Mouse (Mus musculus): ENCODE results near the gene Tap1. TPM values are rescaled to one million over a fixed set of nuclear protein-coding genes. Genes with fewer than 3 reads are reported as not detected.

The Tap1 gene
- polyA plus RNA-seq, 1 experiment, result 2.7 TPM

DNA sequence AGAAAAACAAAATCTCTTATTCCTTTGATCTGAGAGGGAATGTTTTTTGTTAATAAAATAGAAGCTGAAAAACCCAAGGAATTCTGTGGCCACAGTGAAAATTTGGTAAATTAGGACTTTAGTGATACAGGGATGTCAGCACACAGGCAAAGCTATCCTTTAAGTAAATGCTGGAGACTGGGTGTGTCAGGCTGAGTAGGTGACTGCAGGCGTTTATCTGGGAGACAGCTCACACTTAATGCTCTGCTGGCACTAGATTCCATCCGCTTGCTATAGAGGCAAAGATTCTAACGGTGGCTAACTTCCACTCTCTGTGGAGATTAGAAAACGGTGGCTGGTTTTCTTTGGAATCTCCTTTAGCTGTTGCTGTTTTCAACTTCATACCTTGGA, 16.9 kb upstream of the Tap1 start:
- H3K4me1 ChIP-seq (ENCODE audit: control insufficient read depth, insufficient read depth, low read length), result no peaks in the 10 kb centered on the region
- H3K27me3 ChIP-seq (ENCODE audit: control insufficient read depth, insufficient read depth, low read length), result no peaks in the 10 kb centered on the region
- H3K27ac ChIP-seq (ENCODE audit: insufficient read depth, low read length), result no peak overlapping the region
- no peak overlapping the region for H3K4me3 ChIP-seq (replicated peaks; ENCODE audit: insufficient read depth, low read depth, low read length)
- 24% methylated on average over 4 of the region's 4 CpGs for WGBS
- DNase-seq, result no peak
- TF ChIP-seq POLR2A (IDR thresholded peaks at IDR 0.05; ENCODE audit: borderline replicate concordance, insufficient read depth, low read length) (no peak), CTCF (IDR thresholded peaks at IDR 0.05; ENCODE audit: borderline replicate concordance, insufficient read depth, low read depth, low read length) (no peak)

DNA sequence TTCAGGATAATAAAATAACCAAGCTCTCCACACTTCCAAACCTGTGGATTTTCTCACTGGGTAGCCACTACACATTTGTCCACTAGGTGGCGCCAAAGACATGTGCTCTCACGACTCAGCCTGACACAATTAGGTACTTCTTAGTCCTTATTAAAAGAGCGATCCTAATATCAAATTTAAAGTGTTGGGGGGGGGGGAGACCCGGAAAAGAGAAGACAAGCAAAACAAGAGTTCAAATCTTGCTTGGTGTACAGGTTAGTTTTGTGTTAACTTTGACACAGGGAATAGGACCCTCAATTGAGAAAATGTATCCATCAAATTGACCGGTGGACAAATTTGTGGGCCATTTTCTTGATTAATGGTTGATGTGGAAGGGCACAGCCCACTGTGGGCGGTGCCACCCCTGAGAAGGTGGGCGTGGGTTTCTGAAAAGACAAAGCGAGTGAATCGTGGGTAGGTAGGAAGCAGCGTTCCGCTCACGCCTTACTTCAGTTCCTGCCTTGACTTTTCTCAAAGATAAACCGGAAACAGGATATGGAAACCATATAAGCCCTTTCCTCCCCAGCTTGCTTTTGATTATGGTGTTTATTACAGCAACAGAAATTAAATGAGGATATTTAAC, 16.4 kb upstream of the Tap1 start:
- no peaks in the 10 kb centered on the region for H3K4me1 ChIP-seq (ENCODE audit: control insufficient read depth, insufficient read depth, low read length)
- no peak overlapping the region for H3K4me3 ChIP-seq (replicated peaks; ENCODE audit: insufficient read depth, low read depth, low read length)
- H3K27ac ChIP-seq (ENCODE audit: insufficient read depth, low read length), result no peak overlapping the region
- 42% methylated on average over 13 of the region's 13 CpGs for WGBS
- no peaks in the 10 kb centered on the region for H3K27me3 ChIP-seq (ENCODE audit: control insufficient read depth, insufficient read depth, low read length)
- TF ChIP-seq CTCF (IDR thresholded peaks at IDR 0.05; ENCODE audit: borderline replicate concordance, insufficient read depth, low read depth, low read length) (peak; percentile 84), POLR2A (IDR thresholded peaks at IDR 0.05; ENCODE audit: borderline replicate concordance, insufficient read depth, low read length) (no peak)
- peak; percentile 59 to 74 for DNase-seq

DNA sequence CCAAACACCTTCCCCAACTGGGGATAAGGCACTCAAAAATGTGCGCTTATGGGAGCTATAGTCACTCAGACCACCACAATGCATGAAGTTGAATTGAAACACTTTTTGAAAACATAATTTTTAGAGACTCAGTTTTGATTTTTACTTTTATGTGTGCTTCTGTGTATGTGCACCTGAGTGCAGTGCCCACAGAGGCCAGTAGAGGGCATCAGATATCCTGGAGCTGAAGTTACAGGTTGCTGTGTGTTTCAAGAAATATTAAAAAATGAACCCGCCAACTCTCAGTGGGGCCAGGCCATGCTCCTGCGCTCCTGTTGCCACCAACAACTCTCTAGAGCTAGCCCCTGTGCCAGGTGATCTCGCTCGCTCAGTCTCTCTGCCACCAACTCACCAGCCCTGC, 14.8 kb upstream of the Tap1 start:
- H3K27me3 ChIP-seq (ENCODE audit: control insufficient read depth, insufficient read depth, low read length), result no peaks in the 10 kb centered on the region
- TF ChIP-seq CTCF (IDR thresholded peaks at IDR 0.05; ENCODE audit: borderline replicate concordance, insufficient read depth, low read depth, low read length) (no peak), POLR2A (IDR thresholded peaks at IDR 0.05; ENCODE audit: borderline replicate concordance, insufficient read depth, low read length) (no peak)
- H3K4me1 ChIP-seq (ENCODE audit: control insufficient read depth, insufficient read depth, low read length), result no peaks in the 10 kb centered on the region
- 97% methylated on average over 5 of the region's 5 CpGs for WGBS
- no peak for DNase-seq
- H3K27ac ChIP-seq (ENCODE audit: insufficient read depth, low read length), result no peak overlapping the region
- no peak overlapping the region for H3K4me3 ChIP-seq (replicated peaks; ENCODE audit: insufficient read depth, low read depth, low read length)

DNA sequence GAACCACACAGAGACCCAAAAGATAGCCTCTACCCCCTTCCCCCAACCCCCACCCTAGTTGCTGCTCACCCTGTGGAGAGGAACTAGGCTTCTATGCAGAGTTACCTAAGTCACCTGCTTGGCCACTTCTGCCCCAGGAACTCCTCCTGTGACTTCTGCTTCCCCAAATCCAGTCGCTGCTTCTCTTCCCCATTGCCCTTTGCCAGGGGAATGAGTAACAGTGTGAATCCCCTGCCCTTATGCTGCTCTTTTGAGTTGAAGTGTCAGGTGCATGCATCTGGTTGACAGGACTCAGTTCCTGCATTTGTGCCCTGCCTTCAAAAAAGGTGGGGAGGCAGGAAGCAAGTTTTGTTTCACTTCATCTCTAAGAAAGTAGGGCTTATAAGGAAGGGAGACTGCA, 13.3 kb upstream of the Tap1 start:
- Histone ChIP-seq H3K27me3 (ENCODE audit: control insufficient read depth, insufficient read depth, low read length) (no peaks in the 10 kb centered on the region), H3K4me3 (replicated peaks; ENCODE audit: insufficient read depth, low read depth, low read length) (no peak overlapping the region), H3K27ac (ENCODE audit: insufficient read depth, low read length) (no peak overlapping the region), H3K4me1 (ENCODE audit: control insufficient read depth, insufficient read depth, low read length) (no peaks in the 10 kb centered on the region)
- 57% methylated on average over 1 of the region's 1 CpGs for WGBS
- DNase-seq, result no peak
- TF ChIP-seq CTCF (IDR thresholded peaks at IDR 0.05; ENCODE audit: borderline replicate concordance, insufficient read depth, low read depth, low read length), result no peak
- TF ChIP-seq POLR2A (IDR thresholded peaks at IDR 0.05; ENCODE audit: borderline replicate concordance, insufficient read depth, low read length), result no peak

DNA sequence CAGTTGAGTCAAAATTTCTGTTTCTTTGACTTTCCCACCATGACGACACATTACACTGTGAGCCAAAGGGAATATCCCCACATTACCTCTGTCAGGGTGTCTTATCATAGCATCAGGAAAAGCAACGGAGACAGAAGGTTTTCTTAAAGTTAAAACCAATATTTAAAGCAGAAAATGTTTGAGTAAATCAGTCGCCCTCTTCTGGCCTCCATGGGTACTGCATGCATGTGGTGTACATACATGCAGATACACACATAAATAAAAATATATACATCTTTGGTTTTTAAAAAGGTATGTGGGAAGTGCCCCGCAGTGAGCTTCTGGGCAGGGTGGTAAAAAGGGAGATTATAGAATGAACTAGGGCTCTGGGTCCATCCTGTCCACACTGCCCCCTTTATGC, 10.2 kb upstream of the Tap1 start:
- DNase-seq, result no peak
- Histone ChIP-seq H3K4me3 (replicated peaks; ENCODE audit: insufficient read depth, low read depth, low read length) (no peak overlapping the region), H3K27me3 (ENCODE audit: control insufficient read depth, insufficient read depth, low read length) (no peaks in the 10 kb centered on the region), H3K27ac (ENCODE audit: insufficient read depth, low read length) (no peak overlapping the region), H3K4me1 (ENCODE audit: control insufficient read depth, insufficient read depth, low read length) (no peaks in the 10 kb centered on the region)
- 78% methylated on average over 4 of the region's 4 CpGs for WGBS
- no peak for TF ChIP-seq CTCF (IDR thresholded peaks at IDR 0.05; ENCODE audit: borderline replicate concordance, insufficient read depth, low read depth, low read length)
- TF ChIP-seq POLR2A (IDR thresholded peaks at IDR 0.05; ENCODE audit: borderline replicate concordance, insufficient read depth, low read length), result no peak

GRCm38 (mm10) chr17:34179019-34179418, 8.3 kb upstream of the Tap1 start:
- no peak for DNase-seq
- no peaks in the 10 kb centered on the region for H3K27me3 ChIP-seq (ENCODE audit: control insufficient read depth, insufficient read depth, low read length)
- 66% methylated on average over 6 of the region's 6 CpGs for WGBS
- H3K4me3 ChIP-seq (replicated peaks; ENCODE audit: insufficient read depth, low read depth, low read length), result no peak overlapping the region
- no peaks in the 10 kb centered on the region for H3K4me1 ChIP-seq (ENCODE audit: control insufficient read depth, insufficient read depth, low read length)
- H3K27ac ChIP-seq (ENCODE audit: insufficient read depth, low read length), result no peak overlapping the region
- TF ChIP-seq POLR2A (IDR thresholded peaks at IDR 0.05; ENCODE audit: borderline replicate concordance, insufficient read depth, low read length), result no peak
- TF ChIP-seq CTCF (IDR thresholded peaks at IDR 0.05; ENCODE audit: borderline replicate concordance, insufficient read depth, low read depth, low read length), result no peak

- no peak for DNase-seq
- H3K4me1 ChIP-seq (ENCODE audit: control insufficient read depth, insufficient read depth, low read length), result no peaks in the 10 kb centered on the region
- TF ChIP-seq CTCF (IDR thresholded peaks at IDR 0.05; ENCODE audit: borderline replicate concordance, insufficient read depth, low read depth, low read length), result no peak
- no peak for TF ChIP-seq POLR2A (IDR thresholded peaks at IDR 0.05; ENCODE audit: borderline replicate concordance, insufficient read depth, low read length)
- 66% methylated on average over 13 of the region's 13 CpGs for WGBS
- H3K27ac ChIP-seq (ENCODE audit: insufficient read depth, low read length), result no peak overlapping the region
- H3K4me3 ChIP-seq (replicated peaks; ENCODE audit: insufficient read depth, low read depth, low read length), result no peak overlapping the region
- no peaks in the 10 kb centered on the region for H3K27me3 ChIP-seq (ENCODE audit: control insufficient read depth, insufficient read depth, low read length)
Measured at GRCm38 (mm10) chr17:34179913-34180859, 7.2 kb upstream of the Tap1 start.
